In the genomic region with DNA sequence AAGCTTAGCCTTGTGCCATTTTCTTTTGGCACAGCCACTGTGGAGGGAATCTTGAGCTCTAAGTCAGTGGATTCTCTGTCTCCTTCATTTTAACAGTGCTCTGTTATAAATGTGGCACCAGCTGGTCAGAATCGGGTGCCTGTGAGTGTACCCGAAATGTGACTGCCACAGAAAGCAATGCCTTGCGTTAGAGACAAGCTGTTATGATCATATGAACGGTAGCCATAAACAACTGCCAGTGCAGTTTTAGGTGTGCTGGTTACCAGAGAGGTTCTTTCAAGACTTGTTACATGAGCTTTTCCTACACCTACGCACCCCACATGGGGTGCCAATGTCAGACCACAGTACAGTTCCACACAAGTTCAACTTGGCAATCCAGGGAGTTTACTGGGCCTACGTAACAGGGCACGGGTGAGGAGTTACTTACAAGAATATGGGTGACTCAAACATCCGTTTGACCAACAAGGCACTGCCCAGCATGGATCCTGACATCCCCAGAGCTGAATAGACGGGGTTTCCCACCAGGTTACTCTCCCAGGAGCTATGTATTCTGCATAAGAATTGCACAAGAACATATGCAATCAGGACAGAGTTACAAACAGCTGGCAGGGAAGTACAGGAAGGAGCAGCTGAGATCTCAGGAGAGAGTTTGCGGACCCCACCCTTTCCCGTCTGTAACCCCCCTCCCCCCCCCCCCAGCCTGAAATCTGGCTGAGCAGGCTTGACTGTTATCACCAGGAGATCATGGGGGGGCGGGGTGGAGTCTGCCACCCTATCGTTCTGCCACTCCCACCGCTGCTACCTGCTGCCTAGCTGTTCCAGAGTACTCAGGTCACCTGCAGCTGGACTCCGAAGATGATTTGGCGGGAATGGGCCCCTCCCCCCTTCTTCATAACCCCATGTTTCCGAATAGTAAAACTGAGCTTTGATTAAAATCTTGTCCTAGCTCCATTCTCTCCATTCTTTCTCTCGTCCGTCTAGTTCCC, we compare ENCODE assay signal across 24 mouse cellular contexts. TPM values are rescaled to one million over a fixed set of nuclear protein-coding genes. Genes with fewer than 3 reads are reported as not detected.
DNase-seq lines count a peak whose midpoint lies in the region; ATAC-seq and TF ChIP-seq lines count a peak whose summit lies in the region.
"Had no signal": no experiment of that assay in that cellular context is flagged by ENCODE, and none has a peak within 500 bp of the region (broad histone marks: within the 10 kb centered on the region; RNA-seq: fewer than 3 reads in every experiment).

No protein-coding gene starts in this region.

- peak overlapping the region; percentile 35; the same call in 1 of the 2 replicates for H3K9ac ChIP-seq in ES-E14 (ENCODE audit: insufficient read depth, low read depth, low read length, poor library complexity, severe bottlenecking)
- H3K9ac ChIP-seq in intestine, postnatal 0 days (ENCODE audit: low read depth, low read length) = no peak overlapping the region
- H3K9ac ChIP-seq in hindbrain, embryonic 11.5 days (ENCODE audit: low read depth, low read length) = no peak overlapping the region
- H3K9ac ChIP-seq: forebrain, postnatal 0 days; heart, embryonic 12.5 days; neural tube, embryonic 15.5 days had no signal

- no peak; the same call in 1 of the 2 replicates for ATAC-seq in intestine, postnatal 0 days
- ATAC-seq in hindbrain, embryonic 11.5 days (ENCODE audit: low FRiP score) = no peak
- ATAC-seq: forebrain, postnatal 0 days; midbrain, embryonic 16.5 days had no signal

- H3K4me2 ChIP-seq in intestine, postnatal 0 days (replicated peaks; ENCODE audit: low read depth) = peak overlapping the region; percentile 44
- H3K4me2 ChIP-seq in hindbrain, embryonic 11.5 days (replicated peaks; ENCODE audit: low read depth, low read length) = no peak overlapping the region
- H3K4me2 ChIP-seq: heart, embryonic 12.5 days; neural tube, embryonic 15.5 days had no signal

- peaks cover 4 to 25% of the 10 kb centered on the region in 2 experiments; a peak in 2 of 4 replicates for H3K4me1 ChIP-seq in ES-E14 (ENCODE audit: control insufficient read depth in 2 of 2, insufficient read depth in 2 of 2, low read length in 2 of 2, poor library complexity in 1 of 2)
- H3K4me1 ChIP-seq in intestine, postnatal 0 days (replicated peaks; ENCODE audit: control insufficient read depth, insufficient read depth, low read length) = 0 out of 2 replicates have a peak, but pooled peaks cover under 1% of the 10 kb centered on the region
- H3K4me1 ChIP-seq in hindbrain, embryonic 11.5 days (replicated peaks; ENCODE audit: control insufficient read depth, insufficient read depth, low read length) = no peaks in the 10 kb centered on the region
- H3K4me1 ChIP-seq: heart, embryonic 12.5 days; neural tube, embryonic 15.5 days had no signal

- TF ChIP-seq CTCF in intestine, postnatal 0 days (IDR thresholded peaks at IDR 0.05; ENCODE audit: low read depth) = no peak

- H3K9me3 ChIP-seq in ES-E14 (ENCODE audit: control insufficient read depth, insufficient read depth, low read depth, low read length) = no peaks in the 10 kb centered on the region
- H3K9me3 ChIP-seq in intestine, postnatal 0 days (ENCODE audit: control insufficient read depth) = no peaks in the 10 kb centered on the region
- no peaks in the 10 kb centered on the region for H3K9me3 ChIP-seq in hindbrain, embryonic 11.5 days (ENCODE audit: control insufficient read depth, low read length)
- H3K9me3 ChIP-seq: heart, embryonic 12.5 days; neural tube, embryonic 15.5 days had no signal

- in situ Hi-C loops in ES-E14 (cut with MboI; ENCODE audit: low sequenced_read_pairs in 2 of 2, unreplicated experiment in 2 of 2) = loop anchor here (5.0 to 25.0 kb wide), 5 partner anchors 54 to 334 kb away; a partner anchor contains a TSS

- H3K4me3 ChIP-seq in ES-E14 (ENCODE audit: insufficient read depth in 1 of 2, low read depth in 1 of 2, low read length in 2 of 2, poor library complexity in 1 of 2, severe bottlenecking in 1 of 2) = peak overlapping the region; percentile 15 to 27; a peak in 2 of 4 replicates
- H3K4me3 ChIP-seq in intestine, postnatal 0 days (ENCODE audit: low read depth, low read length) = no peak overlapping the region
- no peak overlapping the region for H3K4me3 ChIP-seq in hindbrain, embryonic 11.5 days (ENCODE audit: low read depth, low read length)
- H3K4me3 ChIP-seq: heart, embryonic 12.5 days; neural tube, embryonic 15.5 days had no signal

- peaks cover 4% of the 10 kb centered on the region; the same call in 1 of the 2 replicates for H3K36me3 ChIP-seq in ES-E14 (ENCODE audit: control insufficient read depth, insufficient read depth, low read length, poor library complexity, severe bottlenecking)
- no peaks in the 10 kb centered on the region for H3K36me3 ChIP-seq in intestine, postnatal 0 days (ENCODE audit: control insufficient read depth, insufficient read depth)
- no peaks in the 10 kb centered on the region for H3K36me3 ChIP-seq in hindbrain, embryonic 11.5 days (ENCODE audit: control insufficient read depth, insufficient read depth, low read length)
- H3K36me3 ChIP-seq: heart, embryonic 12.5 days; neural tube, embryonic 15.5 days had no signal

- peak overlapping the region; percentile 71; the same call in 1 of the 2 replicates for H3K27ac ChIP-seq in ES-E14 (ENCODE audit: insufficient read depth, low read depth, low read length, poor library complexity, severe bottlenecking)
- H3K27ac ChIP-seq in intestine, postnatal 0 days (ENCODE audit: low read depth, low read length) = no peak overlapping the region
- no peak overlapping the region for H3K27ac ChIP-seq in hindbrain, embryonic 11.5 days (ENCODE audit: low read depth, low read length)
- H3K27ac ChIP-seq: macrophage; neural tube, embryonic 15.5 days had no signal

- no peaks in the 10 kb centered on the region; the same call in 1 of the 2 replicates for H3K27me3 ChIP-seq in intestine, postnatal 0 days (replicated peaks; ENCODE audit: control insufficient read depth, insufficient read depth, low read length)
- no peaks in the 10 kb centered on the region; the same call in 1 of the 2 replicates for H3K27me3 ChIP-seq in hindbrain, embryonic 11.5 days (ENCODE audit: control insufficient read depth, insufficient read depth, low read length)

- DNase-seq in lung, adult 18-20 months = peak; percentile 2 to 28
- DNase-seq in lung, postnatal 4 days = no peak
- peak; percentile 35 for DNase-seq in 416B (ENCODE audit: low read depth)
- DNase-seq in ES-E14 (ENCODE audit: low read depth, low spot score) = no peak
- no peak for DNase-seq in hindbrain, embryonic 11.5 days (ENCODE audit: low spot score)
- no peak for DNase-seq in adipocyte (ENCODE audit: low spot score)
- no peak for DNase-seq in cerebellum, postnatal 25 days
- DNase-seq: adrenal gland, postnatal 36 days; forebrain, postnatal 0 days; gastrocnemius, postnatal 10 days; kidney, postnatal 14 days; retina, postnatal 1 day; thymus, adult 18-20 months had no signal

- WGBS in intestine, postnatal 0 days = 30% methylated on average over 19 of the region's 19 CpGs
- WGBS in hindbrain, embryonic 11.5 days = 39% methylated on average over 19 of the region's 19 CpGs

TF ChIP-seq in ES-E14, 5 proteins besides CTCF, POLR2A, EP300 and RAD21:
- TF ChIP-seq HCFC1 (IDR thresholded peaks at IDR 0.05; ENCODE audit: borderline replicate concordance, insufficient read depth, low read length) = peak; percentile 21; the same call in 1 of the 2 replicates
- TF ChIP-seq ZC3H11A (IDR thresholded peaks at IDR 0.05; ENCODE audit: borderline replicate concordance, low read depth, low read length) = no peak
- no peak for TF ChIP-seq ZNF384 (IDR thresholded peaks at IDR 0.05; ENCODE audit: low read depth, low read length)
- no peak for TF ChIP-seq MAFK (IDR thresholded peaks at IDR 0.05; ENCODE audit: insufficient read depth, low read depth, low read length)
- TF ChIP-seq CHD2 (IDR thresholded peaks at IDR 0.05; ENCODE audit: low read depth, low read length) = no peak

RNA-seq across cellular contexts. Expression of a gene that starts 4.3 kb away (rescaled TPM):
- not detected in 2 replicates for total RNA-seq in ES-E14 (2012; rRNA removed)
- polyA plus RNA-seq in intestine, postnatal 0 days (2015; fragmentation: Nextera tagmentation; extraction: Ambion mirVana) = not detected in 2 replicates
- polyA plus RNA-seq in hindbrain, embryonic 11.5 days (2014; fragmentation: Nextera tagmentation; extraction: Ambion mirVana) = not detected in 2 replicates
- total RNA-seq: adrenal gland, postnatal 36 days; common myeloid progenitor, adult 5-6 weeks; forebrain, postnatal 0 days; gastrocnemius, postnatal 10 days; hematopoietic stem cell, adult 5-6 weeks; layer of hippocampus, postnatal 25 days had no signal
- polyA plus RNA-seq: forebrain, postnatal 0 days; heart, embryonic 12.5 days; intestine, embryonic 14.5 days; limb, embryonic 11.5 days; macrophage; midbrain, embryonic 16.5 days; neural tube, embryonic 15.5 days; small intestine, adult 2 months had no signal

RNA-seq across cellular contexts. Expression of a gene that starts 6.2 kb away (rescaled TPM):
- total RNA-seq in ES-E14 (2012; rRNA removed) = 19.5 and 32.1 TPM in 2 replicates
- 52.2 and 55.3 TPM in 2 replicates for polyA plus RNA-seq in intestine, postnatal 0 days (2015; fragmentation: Nextera tagmentation; extraction: Ambion mirVana)
- polyA plus RNA-seq in hindbrain, embryonic 11.5 days (2014; fragmentation: Nextera tagmentation; extraction: Ambion mirVana) = 0.25 TPM in 1 of 2 replicates, not detected in the other
- total RNA-seq: common myeloid progenitor, adult 5-6 weeks; forebrain, postnatal 0 days; gastrocnemius, postnatal 10 days; hematopoietic stem cell, adult 5-6 weeks had no signal
- polyA plus RNA-seq: macrophage; midbrain, embryonic 16.5 days had no signal

RNA-seq across cellular contexts. Expression of a gene that starts 6.6 kb away (rescaled TPM):
- 0.16 TPM in 1 of 2 replicates, not detected in the other for total RNA-seq in ES-E14 (2012; rRNA removed)
- not detected in 2 replicates for polyA plus RNA-seq in intestine, postnatal 0 days (2015; fragmentation: Nextera tagmentation; extraction: Ambion mirVana)
- not detected in 2 replicates for polyA plus RNA-seq in hindbrain, embryonic 11.5 days (2014; fragmentation: Nextera tagmentation; extraction: Ambion mirVana)
- total RNA-seq: common myeloid progenitor, adult 5-6 weeks; forebrain, postnatal 0 days; gastrocnemius, postnatal 10 days; hematopoietic stem cell, adult 5-6 weeks; layer of hippocampus, postnatal 25 days had no signal
- polyA plus RNA-seq: heart, embryonic 12.5 days; intestine, embryonic 14.5 days; limb, embryonic 11.5 days; macrophage; midbrain, embryonic 16.5 days; neural tube, embryonic 15.5 days; small intestine, adult 2 months had no signal

RNA-seq across cellular contexts. Expression of a gene that starts 15.1 kb away (rescaled TPM):
- total RNA-seq in ES-E14 (2012; rRNA removed) = 0.89 and 1.6 TPM in 2 replicates
- not detected in 2 replicates for polyA plus RNA-seq in intestine, postnatal 0 days (2015; fragmentation: Nextera tagmentation; extraction: Ambion mirVana)
- not detected in 2 replicates for polyA plus RNA-seq in hindbrain, embryonic 11.5 days (2014; fragmentation: Nextera tagmentation; extraction: Ambion mirVana)
- total RNA-seq: gastrocnemius, postnatal 10 days; layer of hippocampus, postnatal 25 days had no signal
- polyA plus RNA-seq: forebrain, postnatal 0 days; heart, embryonic 12.5 days; intestine, embryonic 14.5 days; limb, embryonic 11.5 days; macrophage; neural tube, embryonic 15.5 days; small intestine, adult 2 months had no signal

RNA-seq across cellular contexts. Expression of a gene that starts 15.7 kb away (rescaled TPM):
- total RNA-seq in ES-E14 (2012; rRNA removed) = 60.5 and 90.0 TPM in 2 replicates
- polyA plus RNA-seq in intestine, postnatal 0 days (2015; fragmentation: Nextera tagmentation; extraction: Ambion mirVana) = 42.3 and 47.7 TPM in 2 replicates
- 74.6 and 74.8 TPM in 2 replicates for polyA plus RNA-seq in hindbrain, embryonic 11.5 days (2014; fragmentation: Nextera tagmentation; extraction: Ambion mirVana)

Comparison
In these comparisons a context has a peak if more than half of its experiments do, and no peak if none do; other contexts are left out.
1. DNase-seq: peak in lung, adult 18-20 months (2 of 2) and 416B (single experiment); none in lung, postnatal 4 days (0 of 2), ES-E14 (single experiment), hindbrain, embryonic 11.5 days (single experiment), adipocyte (single experiment) and cerebellum, postnatal 25 days (0 of 2).
2. H3K4me3 ChIP-seq: peak in ES-E14 (2 of 2); none in intestine, postnatal 0 days (single experiment) and hindbrain, embryonic 11.5 days (single experiment).
3. RNA of a gene that starts 6.2 kb away (polyA plus RNA-seq): 52.2 to 55.3 TPM in intestine, postnatal 0 days; 0.25 TPM in hindbrain, embryonic 11.5 days; every median in the first group is over 10 times any median in the second.